Mouse (Mus musculus): ENCODE measurements around the gene Gm11037. TPM values are rescaled to one million over a fixed set of nuclear protein-coding genes. Genes with fewer than 3 reads are reported as not detected.
A peak's percentile ranks its signal among the peaks of the same experiment; 100 is the strongest.

Gene Gm11037
- polyA plus RNA-seq, 1 experiment from 2014 or later = not detected

DNA sequence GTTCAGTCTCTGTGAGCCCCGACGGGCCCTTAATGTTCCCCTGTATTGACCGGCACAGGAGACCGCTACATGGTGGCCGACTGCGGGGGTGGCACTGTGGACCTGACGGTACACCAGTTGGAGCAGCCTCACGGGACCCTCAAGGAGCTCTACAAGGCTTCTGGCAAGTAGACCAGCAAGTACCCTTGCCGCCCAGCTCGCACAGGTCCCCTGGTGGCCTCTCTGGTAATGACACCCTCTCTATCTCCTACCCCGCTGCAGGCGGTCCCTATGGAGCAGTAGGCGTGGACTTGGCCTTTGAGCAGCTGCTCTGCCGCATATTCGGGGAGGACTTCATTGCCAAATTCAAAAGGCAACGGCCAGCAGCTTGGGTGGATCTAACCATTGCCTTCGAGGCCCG lies 9.3 kb downstream of the Gm11037 start:
- 29% methylated on average over 18 of the region's 18 CpGs for WGBS
- no peaks in the 10 kb centered on the region for H3K27me3 ChIP-seq (ENCODE audit: insufficient read depth, low read length)
- ATAC-seq (ENCODE audit: insufficient read depth) = peak; percentile 71
- no peak overlapping the region for H3K9ac ChIP-seq
- H3K4me3 ChIP-seq (ENCODE audit: low read depth, low read length) = no peak overlapping the region
- no peaks in the 10 kb centered on the region for H3K4me1 ChIP-seq (ENCODE audit: insufficient read depth)
- H3K27ac ChIP-seq (ENCODE audit: low read depth) = no peak overlapping the region
- peaks cover 87% of the 10 kb centered on the region for H3K36me3 ChIP-seq (ENCODE audit: insufficient read depth)
- peak; percentile 87 for TF ChIP-seq CTCF (IDR thresholded peaks at IDR 0.05; ENCODE audit: low read depth)
- no peaks in the 10 kb centered on the region for H3K9me3 ChIP-seq (ENCODE audit: low read depth, low read length)
- DNase-seq = peak; percentile 89
- H3K4me2 ChIP-seq = no peak overlapping the region

DNA sequence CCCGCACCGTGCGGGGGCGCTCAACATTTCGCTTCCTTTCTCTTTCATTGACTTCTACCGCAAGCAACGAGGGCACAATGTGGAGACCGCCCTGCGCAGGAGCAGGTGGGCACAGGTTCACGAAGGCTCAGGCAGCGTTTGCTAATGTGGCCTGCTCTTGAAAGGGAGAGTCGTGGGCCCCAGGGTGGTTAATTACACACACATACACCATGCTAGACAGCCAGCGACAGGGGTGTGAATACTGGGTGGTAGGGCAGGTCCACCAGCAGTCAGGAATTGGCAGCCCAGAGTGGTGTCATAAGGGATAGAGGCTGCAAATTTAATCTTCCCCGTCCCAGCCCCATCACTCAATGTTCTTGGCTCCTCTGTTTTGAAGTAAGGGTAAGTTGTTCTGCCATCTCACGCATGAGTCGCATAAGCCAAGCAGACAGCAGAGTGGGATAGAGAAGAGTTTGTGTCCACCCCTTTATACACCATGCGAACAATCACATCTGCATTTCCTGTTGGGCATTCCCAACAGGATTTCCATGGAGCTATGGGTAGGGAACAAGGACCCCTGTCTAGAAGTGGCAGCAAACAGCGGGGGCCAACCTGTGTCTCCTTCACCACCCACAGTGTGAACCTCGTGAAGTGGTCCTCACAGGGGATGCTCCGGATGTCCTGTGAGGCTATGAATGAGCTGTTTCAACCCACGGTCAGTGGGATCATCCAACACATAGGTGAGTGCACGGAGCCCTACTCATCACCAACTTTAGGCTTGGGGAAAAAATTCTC lies 9.9 kb downstream of the Gm11037 start:
- no peak overlapping the region for H3K27ac ChIP-seq (ENCODE audit: low read depth)
- ATAC-seq (ENCODE audit: insufficient read depth) = no peak; the same call in 1 of the 2 replicates

DNA sequence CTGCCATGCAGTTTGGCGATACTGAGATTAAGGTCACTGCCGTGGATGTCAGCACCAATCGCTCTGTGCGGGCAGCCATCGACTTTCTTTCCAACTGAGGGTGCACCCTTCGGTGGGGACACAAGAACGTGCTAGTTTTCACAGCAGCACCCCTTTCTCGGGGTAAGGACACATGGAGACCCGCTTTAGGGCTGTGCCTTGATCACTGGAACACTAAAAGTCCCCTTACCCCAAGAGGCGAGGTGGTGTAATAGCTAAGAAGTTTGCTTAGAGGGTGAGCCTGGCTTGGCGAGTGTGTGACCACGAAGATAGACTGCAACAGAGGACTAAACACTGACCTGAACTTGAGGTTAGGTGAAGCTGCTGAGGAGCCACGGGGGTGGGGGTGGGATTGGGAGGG lies 11.8 kb downstream of the Gm11037 start:
- H3K4me2 ChIP-seq = no peak overlapping the region
- ATAC-seq (ENCODE audit: insufficient read depth) = no peak
- no peaks in the 10 kb centered on the region for H3K4me1 ChIP-seq (ENCODE audit: insufficient read depth)
- H3K4me3 ChIP-seq (ENCODE audit: low read depth, low read length) = no peak overlapping the region
- no peak for TF ChIP-seq CTCF (IDR thresholded peaks at IDR 0.05; ENCODE audit: low read depth)
- no peaks in the 10 kb centered on the region for H3K9me3 ChIP-seq (ENCODE audit: low read depth, low read length)
- no peak for DNase-seq
- H3K27me3 ChIP-seq (ENCODE audit: insufficient read depth, low read length) = no peaks in the 10 kb centered on the region
- H3K36me3 ChIP-seq (ENCODE audit: insufficient read depth) = peaks cover 88% of the 10 kb centered on the region
- WGBS = 54% methylated on average over 13 of the region's 13 CpGs
- no peak overlapping the region for H3K9ac ChIP-seq
- H3K27ac ChIP-seq (ENCODE audit: low read depth) = no peak overlapping the region

More for the DNA sequence above, 9.9 kb downstream of the Gm11037 start:
- Histone ChIP-seq H3K27me3 (ENCODE audit: insufficient read depth, low read length) (no peaks in the 10 kb centered on the region), H3K4me3 (ENCODE audit: low read depth, low read length) (no peak overlapping the region), H3K36me3 (ENCODE audit: insufficient read depth) (peaks cover 87% of the 10 kb centered on the region), H3K4me2 (no peak overlapping the region), H3K9me3 (ENCODE audit: low read depth, low read length) (no peaks in the 10 kb centered on the region), H3K4me1 (ENCODE audit: insufficient read depth) (no peaks in the 10 kb centered on the region), H3K9ac (no peak overlapping the region)
- WGBS = 68% methylated on average over 22 of the region's 22 CpGs
- TF ChIP-seq CTCF (IDR thresholded peaks at IDR 0.05; ENCODE audit: low read depth) = no peak
- DNase-seq = no peak

DNA sequence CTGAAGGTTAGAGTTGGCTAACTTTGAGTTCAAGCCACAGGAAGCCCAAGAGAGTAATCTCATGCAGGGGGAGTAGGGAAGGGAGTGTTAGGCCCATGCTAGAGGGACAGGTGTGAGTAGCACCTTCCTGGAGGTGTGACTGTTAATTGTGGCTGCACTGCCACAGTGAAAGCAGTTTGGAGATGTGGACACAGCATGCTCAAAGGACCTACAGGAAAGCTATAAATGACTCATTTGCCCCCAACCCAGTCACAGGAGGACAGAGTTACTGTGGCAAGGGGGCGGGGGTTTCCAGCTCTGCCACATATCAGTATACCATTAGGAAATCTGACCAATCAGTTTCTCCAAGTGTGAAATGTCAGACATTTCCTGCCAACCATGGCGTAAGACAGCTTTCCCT lies 12.2 kb downstream of the Gm11037 start:
- Histone ChIP-seq H3K27ac (ENCODE audit: low read depth) (no peak overlapping the region), H3K4me3 (ENCODE audit: low read depth, low read length) (no peak overlapping the region), H3K4me2 (no peak overlapping the region), H3K9me3 (ENCODE audit: low read depth, low read length) (no peaks in the 10 kb centered on the region), H3K36me3 (ENCODE audit: insufficient read depth) (peaks cover 92% of the 10 kb centered on the region), H3K4me1 (ENCODE audit: insufficient read depth) (no peaks in the 10 kb centered on the region), H3K9ac (no peak overlapping the region), H3K27me3 (ENCODE audit: insufficient read depth, low read length) (no peaks in the 10 kb centered on the region)
- DNase-seq = no peak
- no peak for TF ChIP-seq CTCF (IDR thresholded peaks at IDR 0.05; ENCODE audit: low read depth)
- ATAC-seq (ENCODE audit: insufficient read depth) = no peak
- 73% methylated on average over 2 of the region's 2 CpGs for WGBS

DNA sequence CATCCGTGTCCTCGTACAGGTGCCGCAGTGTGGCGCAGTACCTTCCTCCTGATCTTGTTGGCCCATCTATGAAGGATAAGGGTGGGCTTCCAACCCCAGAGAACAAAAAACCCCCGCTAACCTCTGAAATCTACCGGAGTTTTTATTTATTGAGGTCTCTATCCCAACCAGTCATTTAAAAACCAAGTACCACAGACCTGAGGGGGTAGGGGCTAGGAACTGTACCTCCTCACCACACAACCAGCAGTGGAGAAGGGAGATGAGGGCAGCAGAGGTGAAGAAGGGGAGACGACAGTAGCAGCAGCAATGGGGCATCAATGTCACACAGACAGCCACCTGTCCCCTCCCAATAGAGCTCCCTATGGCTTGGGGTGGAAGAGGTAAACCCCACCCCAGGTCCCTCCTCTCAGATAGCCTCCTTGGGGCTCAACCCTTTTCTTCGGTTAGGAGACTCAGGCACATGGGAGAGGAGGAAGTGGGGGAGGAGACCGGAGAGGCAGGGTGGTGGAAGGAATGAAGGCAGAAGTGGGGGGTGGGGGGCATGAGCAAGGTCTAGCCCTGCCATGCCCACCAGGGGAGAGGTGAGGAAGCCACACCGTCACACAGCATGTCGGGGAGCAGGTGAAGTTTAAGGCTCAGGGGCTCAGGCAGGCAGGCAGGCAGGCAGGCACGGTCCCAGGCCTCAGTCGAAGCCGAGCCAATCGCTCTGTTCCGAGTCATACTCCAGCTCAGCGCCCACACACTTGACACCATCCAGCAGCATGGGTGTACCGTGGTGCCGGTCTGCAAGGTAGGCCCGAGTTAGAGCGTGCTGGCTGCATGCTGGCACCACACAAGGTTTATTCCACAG lies 13.1 kb downstream of the Gm11037 start:
- no peak overlapping the region for H3K4me2 ChIP-seq
- ATAC-seq (ENCODE audit: insufficient read depth) (no peak), DNase-seq (no peak)
- no peak overlapping the region for H3K27ac ChIP-seq (ENCODE audit: low read depth)
- H3K4me1 ChIP-seq (ENCODE audit: insufficient read depth) = no peaks in the 10 kb centered on the region
- peaks cover 91% of the 10 kb centered on the region for H3K36me3 ChIP-seq (ENCODE audit: insufficient read depth)
- no peaks in the 10 kb centered on the region for H3K9me3 ChIP-seq (ENCODE audit: low read depth, low read length)
- H3K27me3 ChIP-seq (ENCODE audit: insufficient read depth, low read length) = no peaks in the 10 kb centered on the region
- no peak overlapping the region for H3K4me3 ChIP-seq (ENCODE audit: low read depth, low read length)
- H3K9ac ChIP-seq = no peak overlapping the region
- 81% methylated on average over 21 of the region's 21 CpGs for WGBS
- no peak for TF ChIP-seq CTCF (IDR thresholded peaks at IDR 0.05; ENCODE audit: low read depth)

DNA sequence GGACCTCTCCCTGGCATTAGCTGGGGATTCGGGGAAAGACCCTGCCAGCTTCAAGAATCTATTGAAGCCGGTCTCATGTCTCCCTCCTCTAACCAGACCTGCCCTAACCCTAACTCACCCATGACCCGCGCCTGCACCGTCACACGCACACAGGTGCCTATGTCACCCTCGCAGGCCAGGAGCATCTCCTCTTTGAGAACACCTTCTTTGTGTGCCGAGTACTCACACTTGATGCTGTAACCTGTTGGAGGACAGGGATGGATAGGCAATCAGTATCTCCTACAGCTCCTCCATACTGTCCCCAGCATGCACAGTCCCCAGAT lies 13.7 kb downstream of the Gm11037 start:
- Histone ChIP-seq H3K4me1 (ENCODE audit: insufficient read depth) (no peaks in the 10 kb centered on the region), H3K9me3 (ENCODE audit: low read depth, low read length) (no peaks in the 10 kb centered on the region), H3K4me2 (no peak overlapping the region), H3K36me3 (ENCODE audit: insufficient read depth) (peaks cover 90% of the 10 kb centered on the region), H3K27me3 (ENCODE audit: insufficient read depth, low read length) (no peaks in the 10 kb centered on the region), H3K4me3 (ENCODE audit: low read depth, low read length) (no peak overlapping the region), H3K9ac (no peak overlapping the region), H3K27ac (ENCODE audit: low read depth) (no peak overlapping the region)
- 95% methylated on average over 8 of the region's 8 CpGs for whole genome bisulfite sequencing
- DNase-seq = no peak
- ATAC-seq (ENCODE audit: insufficient read depth) = no peak
- no peak for TF ChIP-seq CTCF (IDR thresholded peaks at IDR 0.05; ENCODE audit: low read depth)

Measured in lung, embryonic 14.5 days (tissue).